Mouse (Mus musculus): ENCODE data around the gene Tcaf3. TPM values are rescaled to one million over a fixed set of nuclear protein-coding genes. Genes with fewer than 3 reads are reported as not detected.

The Tcaf3 gene
- polyA plus RNA-seq, 1 experiment: not detected

- WGBS: 80% methylated on average over 17 of the region's 17 CpGs
- Histone ChIP-seq H3K27ac (ENCODE audit: insufficient read depth, low read length) (no peak overlapping the region), H3K4me3 (ENCODE audit: extremely low read depth, insufficient read depth, insufficient read length) (no peak overlapping the region), H3K27me3 (ENCODE audit: control insufficient read depth, insufficient read depth, low read length) (no peaks in the 10 kb centered on the region), H3K36me3 (ENCODE audit: control insufficient read depth, insufficient read depth, low read length) (no peaks in the 10 kb centered on the region), H3K4me1 (ENCODE audit: control insufficient read depth, insufficient read depth, insufficient read length) (no peaks in the 10 kb centered on the region)
- TF ChIP-seq POLR2A (IDR thresholded peaks at IDR 0.05; ENCODE audit: low read depth, low read length) (no peak), CTCF (IDR thresholded peaks at IDR 0.05; ENCODE audit: extremely low read depth, insufficient read depth, insufficient read length, insufficient replicate concordance) (no peak)
- DNase-seq (ENCODE audit: low read depth in 1 of 2, low spot score in 2 of 2): no peak
Measured at GRCm38 (mm10) chr6:42593138-42593882, 4.2 kb downstream of the Tcaf3 start.

- H3K36me3 ChIP-seq (ENCODE audit: control insufficient read depth, insufficient read depth, low read length): no peaks in the 10 kb centered on the region
Measured at GRCm38 (mm10) chr6:42586569-42586968, 10.9 kb downstream of the Tcaf3 start.

GRCm38 (mm10) chr6:42583488-42583872 is 14.0 kb downstream of the Tcaf3 start:
- Histone ChIP-seq H3K36me3 (ENCODE audit: control insufficient read depth, insufficient read depth, low read length) (no peaks in the 10 kb centered on the region), H3K27me3 (ENCODE audit: control insufficient read depth, insufficient read depth, low read length) (no peaks in the 10 kb centered on the region; the same call in 1 of the 2 replicates), H3K27ac (ENCODE audit: insufficient read depth, low read length) (no peak overlapping the region), H3K4me1 (ENCODE audit: control insufficient read depth, insufficient read depth, insufficient read length) (no peaks in the 10 kb centered on the region), H3K4me3 (ENCODE audit: extremely low read depth, insufficient read depth, insufficient read length) (no peak overlapping the region)
- no peak for TF ChIP-seq POLR2A (IDR thresholded peaks at IDR 0.05; ENCODE audit: low read depth, low read length)
- peak; percentile 26; the same call in 1 of the 2 replicates for TF ChIP-seq CTCF (IDR thresholded peaks at IDR 0.05; ENCODE audit: extremely low read depth, insufficient read depth, insufficient read length, insufficient replicate concordance)
- peak in 1 of 2 experiments; percentile 31 for DNase-seq (ENCODE audit: low read depth in 1 of 2, low spot score in 2 of 2)
- WGBS: under 1% methylated on average over 7 of the region's 7 CpGs

More at GRCm38 (mm10) chr6:42586569-42586968, 10.9 kb downstream of the Tcaf3 start:
- no peak for DNase-seq (ENCODE audit: low read depth in 1 of 2, low spot score in 2 of 2)
- H3K27me3 ChIP-seq (ENCODE audit: control insufficient read depth, insufficient read depth, low read length): no peaks in the 10 kb centered on the region; the same call in 1 of the 2 replicates
- H3K27ac ChIP-seq (ENCODE audit: insufficient read depth, low read length): no peak overlapping the region
- H3K4me3 ChIP-seq (ENCODE audit: extremely low read depth, insufficient read depth, insufficient read length): no peak overlapping the region
- 85% methylated on average over 5 of the region's 5 CpGs for WGBS
- H3K4me1 ChIP-seq (ENCODE audit: control insufficient read depth, insufficient read depth, insufficient read length): no peaks in the 10 kb centered on the region
- TF ChIP-seq CTCF (IDR thresholded peaks at IDR 0.05; ENCODE audit: extremely low read depth, insufficient read depth, insufficient read length, insufficient replicate concordance) (no peak), POLR2A (IDR thresholded peaks at IDR 0.05; ENCODE audit: low read depth, low read length) (no peak)

GRCm38 (mm10) chr6:42582741-42583487 is 14.6 kb downstream of the Tcaf3 start:
- no peak overlapping the region for H3K27ac ChIP-seq (ENCODE audit: insufficient read depth, low read length)
- no peak overlapping the region for H3K4me3 ChIP-seq (ENCODE audit: extremely low read depth, insufficient read depth, insufficient read length)
- H3K27me3 ChIP-seq (ENCODE audit: control insufficient read depth, insufficient read depth, low read length): no peaks in the 10 kb centered on the region; the same call in 1 of the 2 replicates
- no peaks in the 10 kb centered on the region for H3K36me3 ChIP-seq (ENCODE audit: control insufficient read depth, insufficient read depth, low read length)
- TF ChIP-seq CTCF (IDR thresholded peaks at IDR 0.05; ENCODE audit: extremely low read depth, insufficient read depth, insufficient read length, insufficient replicate concordance) (no peak), POLR2A (IDR thresholded peaks at IDR 0.05; ENCODE audit: low read depth, low read length) (no peak)
- WGBS: 62% methylated on average over 9 of the region's 9 CpGs
- DNase-seq (ENCODE audit: low read depth in 1 of 2, low spot score in 2 of 2): no peak
- no peaks in the 10 kb centered on the region for H3K4me1 ChIP-seq (ENCODE audit: control insufficient read depth, insufficient read depth, insufficient read length)

GRCm38 (mm10) chr6:42578678-42579077 is 18.8 kb downstream of the Tcaf3 start:
- Histone ChIP-seq H3K4me1 (ENCODE audit: control insufficient read depth, insufficient read depth, insufficient read length) (no peaks in the 10 kb centered on the region), H3K27me3 (ENCODE audit: control insufficient read depth, insufficient read depth, low read length) (no peaks in the 10 kb centered on the region; the same call in 1 of the 2 replicates), H3K27ac (ENCODE audit: insufficient read depth, low read length) (no peak overlapping the region), H3K4me3 (ENCODE audit: extremely low read depth, insufficient read depth, insufficient read length) (no peak overlapping the region), H3K36me3 (ENCODE audit: control insufficient read depth, insufficient read depth, low read length) (no peaks in the 10 kb centered on the region)
- WGBS: 66% methylated on average over 4 of the region's 4 CpGs
- TF ChIP-seq POLR2A (IDR thresholded peaks at IDR 0.05; ENCODE audit: low read depth, low read length) (no peak), CTCF (IDR thresholded peaks at IDR 0.05; ENCODE audit: extremely low read depth, insufficient read depth, insufficient read length, insufficient replicate concordance) (no peak)
- no peak for DNase-seq (ENCODE audit: low read depth in 1 of 2, low spot score in 2 of 2)

- Histone ChIP-seq H3K4me3 (ENCODE audit: extremely low read depth, insufficient read depth, insufficient read length) (no peak overlapping the region), H3K4me1 (ENCODE audit: control insufficient read depth, insufficient read depth, insufficient read length) (no peaks in the 10 kb centered on the region), H3K27me3 (ENCODE audit: control insufficient read depth, insufficient read depth, low read length) (no peaks in the 10 kb centered on the region), H3K36me3 (ENCODE audit: control insufficient read depth, insufficient read depth, low read length) (no peaks in the 10 kb centered on the region), H3K27ac (ENCODE audit: insufficient read depth, low read length) (no peak overlapping the region)
- DNase-seq (ENCODE audit: low read depth in 1 of 2, low spot score in 2 of 2): no peak
- TF ChIP-seq POLR2A (IDR thresholded peaks at IDR 0.05; ENCODE audit: low read depth, low read length) (no peak), CTCF (IDR thresholded peaks at IDR 0.05; ENCODE audit: extremely low read depth, insufficient read depth, insufficient read length, insufficient replicate concordance) (no peak)
- WGBS: 90% methylated on average over 2 of the region's 2 CpGs
Measured at GRCm38 (mm10) chr6:42577433-42577832, 20.1 kb downstream of the Tcaf3 start.
